12 mouse cellular contexts compared by ENCODE assay signal in genomic region chr8:71667256-71667655, GRCm38 (mm10). TPM values are rescaled to one million over a fixed set of nuclear protein-coding genes. Genes with fewer than 3 reads are reported as not detected.
A peak's percentile ranks its signal among the peaks of the same experiment; 100 is the strongest.
DNase-seq lines count a peak whose midpoint lies in the region; ATAC-seq and TF ChIP-seq lines count a peak whose summit lies in the region.
"Had no signal": no experiment of that assay in that cellular context is flagged by ENCODE, and none has a peak within 500 bp of the region (broad histone marks: within the 10 kb centered on the region; RNA-seq: fewer than 3 reads in every experiment).

No protein-coding gene starts in this region.

- no peak for DNase-seq in heart, adult 2 months
- DNase-seq in forebrain, embryonic 11.5 days (ENCODE audit: low spot score) = no peak
- DNase-seq in midbrain, postnatal 0 days (ENCODE audit: low spot score) = no peak
- no peak for DNase-seq in adrenal gland, adult (ENCODE audit: inconsistent age in 2 of 2, low spot score in 1 of 2)
- no peak for DNase-seq in kidney, postnatal 4 days
- DNase-seq: gastrocnemius, adult 2 months; right cerebral cortex, adult 18-20 months had no signal

- TF ChIP-seq EP300 in heart, adult 2 months (IDR thresholded peaks at IDR 0.05; ENCODE audit: insufficient read depth, low read depth, low read length) = no peak

- 66% methylated on average over 5 of the region's 5 CpGs for WGBS in heart, embryonic 15.5 days
- 76% methylated on average over 5 of the region's 5 CpGs for WGBS in heart, adult 2 months
- 53% methylated on average over 5 of the region's 5 CpGs for WGBS in forebrain, embryonic 11.5 days
- WGBS in hindbrain, embryonic 13.5 days = 42% methylated on average over 5 of the region's 5 CpGs
- 44% methylated on average over 5 of the region's 5 CpGs for WGBS in midbrain, postnatal 0 days

- H3K9me3 ChIP-seq in heart, embryonic 15.5 days (replicated peaks) = no peaks in the 10 kb centered on the region
- no peaks in the 10 kb centered on the region for H3K9me3 ChIP-seq in forebrain, embryonic 11.5 days (ENCODE audit: control insufficient read depth, low read length)
- no peaks in the 10 kb centered on the region for H3K9me3 ChIP-seq in hindbrain, embryonic 13.5 days
- no peaks in the 10 kb centered on the region for H3K9me3 ChIP-seq in midbrain, postnatal 0 days (ENCODE audit: low read length)
- H3K9me3 ChIP-seq: embryonic facial prominence, embryonic 15.5 days; limb, embryonic 15.5 days had no signal

- peak overlapping the region; percentile 37; the same call in 1 of the 2 replicates for H3K9ac ChIP-seq in heart, embryonic 15.5 days
- no peak overlapping the region for H3K9ac ChIP-seq in heart, adult 2 months (ENCODE audit: low read depth, low read length)
- peak overlapping the region; percentile 30; the same call in 1 of the 2 replicates for H3K9ac ChIP-seq in forebrain, embryonic 11.5 days (ENCODE audit: low read length)
- peak overlapping the region; percentile 53 for H3K9ac ChIP-seq in hindbrain, embryonic 13.5 days
- peak overlapping the region; percentile 44 for H3K9ac ChIP-seq in midbrain, postnatal 0 days (replicated peaks; ENCODE audit: low read length, poor library complexity, severe bottlenecking)
- H3K9ac ChIP-seq: embryonic facial prominence, embryonic 15.5 days; limb, embryonic 15.5 days had no signal

- H3K4me1 ChIP-seq in heart, embryonic 15.5 days (replicated peaks) = peaks cover 63% of the 10 kb centered on the region
- peaks cover 4% of the 10 kb centered on the region for H3K4me1 ChIP-seq in heart, adult 2 months (ENCODE audit: control insufficient read depth, insufficient read depth, low read length)
- H3K4me1 ChIP-seq in forebrain, embryonic 11.5 days (replicated peaks; ENCODE audit: control insufficient read depth, insufficient read depth, low read length) = peaks cover 19% of the 10 kb centered on the region
- peaks cover 55% of the 10 kb centered on the region for H3K4me1 ChIP-seq in hindbrain, embryonic 13.5 days (replicated peaks)
- peaks cover 17% of the 10 kb centered on the region; the same call in 1 of the 2 replicates for H3K4me1 ChIP-seq in midbrain, postnatal 0 days (ENCODE audit: insufficient read depth, low read length)

- no peak for ATAC-seq in heart, embryonic 15.5 days (replicated peaks; ENCODE audit: insufficient number of reproducible peaks, insufficient read depth, low FRiP score, low read depth)
- ATAC-seq in forebrain, embryonic 11.5 days (replicated peaks; ENCODE audit: low FRiP score) = no peak
- no peak for ATAC-seq in hindbrain, embryonic 13.5 days (ENCODE audit: low FRiP score)
- ATAC-seq in midbrain, postnatal 0 days (ENCODE audit: low FRiP score) = no peak
- ATAC-seq: activated CD4-positive, CD25-positive, alpha-beta regulatory T cell, adult 4 months had no signal

- TF ChIP-seq CTCF in heart, adult 2 months (IDR thresholded peaks at IDR 0.05) = no peak
- TF ChIP-seq CTCF in midbrain, postnatal 0 days (IDR thresholded peaks at IDR 0.05) = no peak

- intact Hi-C loops in heart, adult 2 months (cut with DNase I) = no loop called here

- no peaks in the 10 kb centered on the region for H3K79me2 ChIP-seq in heart, adult 2 months (replicated peaks; ENCODE audit: control insufficient read depth, insufficient read depth, low read length)

- H3K4me3 ChIP-seq in heart, embryonic 15.5 days = no peak overlapping the region
- H3K4me3 ChIP-seq in heart, adult 2 months = no peak overlapping the region
- no peak overlapping the region for H3K4me3 ChIP-seq in forebrain, embryonic 11.5 days (ENCODE audit: low read depth, low read length)
- no peak overlapping the region for H3K4me3 ChIP-seq in hindbrain, embryonic 13.5 days
- H3K4me3 ChIP-seq in midbrain, postnatal 0 days (ENCODE audit: low read depth, low read length) = no peak overlapping the region
- H3K4me3 ChIP-seq: embryonic facial prominence, embryonic 15.5 days; gastrocnemius, adult 2 months; limb, embryonic 15.5 days had no signal

- no peak overlapping the region for H3K4me2 ChIP-seq in heart, embryonic 15.5 days
- H3K4me2 ChIP-seq in forebrain, embryonic 11.5 days (ENCODE audit: low read depth, low read length, severe bottlenecking) = 0 out of 2 replicates have a peak overlapping the region, but pooled peaks have one; percentile 8
- H3K4me2 ChIP-seq in hindbrain, embryonic 13.5 days = peak overlapping the region; percentile 45
- no peak overlapping the region for H3K4me2 ChIP-seq in midbrain, postnatal 0 days (ENCODE audit: low read depth, low read length, poor library complexity, severe bottlenecking)
- H3K4me2 ChIP-seq: embryonic facial prominence, embryonic 15.5 days; limb, embryonic 15.5 days had no signal

- peaks cover 19% of the 10 kb centered on the region; the same call in 1 of the 2 replicates for H3K27me3 ChIP-seq in heart, embryonic 15.5 days
- H3K27me3 ChIP-seq in heart, adult 2 months (ENCODE audit: control insufficient read depth, insufficient read depth, low read length) = no peaks in the 10 kb centered on the region
- H3K27me3 ChIP-seq in forebrain, embryonic 11.5 days (ENCODE audit: control insufficient read depth, insufficient read depth, low read length) = peaks cover 8% of the 10 kb centered on the region; the same call in 1 of the 2 replicates
- H3K27me3 ChIP-seq in hindbrain, embryonic 13.5 days = peaks cover 26% of the 10 kb centered on the region
- H3K27me3 ChIP-seq in midbrain, postnatal 0 days (ENCODE audit: insufficient read depth, low read length) = no peaks in the 10 kb centered on the region

- no peak for TF ChIP-seq POLR2A in heart, adult 2 months (IDR thresholded peaks at IDR 0.05; ENCODE audit: insufficient read depth, low read depth, low read length)

- H3K36me3 ChIP-seq in heart, embryonic 15.5 days = no peaks in the 10 kb centered on the region
- H3K36me3 ChIP-seq in heart, adult 2 months (ENCODE audit: control insufficient read depth, insufficient read depth, low read length) = no peaks in the 10 kb centered on the region
- H3K36me3 ChIP-seq in forebrain, embryonic 11.5 days (ENCODE audit: control insufficient read depth, insufficient read depth, low read length) = no peaks in the 10 kb centered on the region
- peaks cover 21% of the 10 kb centered on the region for H3K36me3 ChIP-seq in hindbrain, embryonic 13.5 days
- H3K36me3 ChIP-seq in midbrain, postnatal 0 days (ENCODE audit: insufficient read depth, low read length) = peaks cover 25% of the 10 kb centered on the region
- H3K36me3 ChIP-seq: embryonic facial prominence, embryonic 15.5 days; limb, embryonic 15.5 days had no signal

- H3K27ac ChIP-seq in heart, embryonic 15.5 days = peak overlapping the region; percentile 69
- H3K27ac ChIP-seq in heart, adult 2 months = no peak overlapping the region
- 0 out of 2 replicates have a peak overlapping the region, but pooled peaks have one; percentile 0 for H3K27ac ChIP-seq in forebrain, embryonic 11.5 days (ENCODE audit: low read depth, low read length)
- peak overlapping the region; percentile 80 for H3K27ac ChIP-seq in hindbrain, embryonic 13.5 days
- H3K27ac ChIP-seq in midbrain, postnatal 0 days (ENCODE audit: low read depth, low read length) = no peak overlapping the region
- H3K27ac ChIP-seq: embryonic facial prominence, embryonic 15.5 days; gastrocnemius, adult 2 months; limb, embryonic 15.5 days had no signal

RNA-seq across cellular contexts. Expression of gene Unc13a, which starts 4.3 kb away (rescaled TPM):
- polyA plus RNA-seq in heart, embryonic 15.5 days (2015; fragmentation: Nextera tagmentation; extraction: Ambion mirVana) = 0.49 and 0.75 TPM in 2 replicates
- under 1 TPM; 0.61 to 0.86 TPM for total RNA-seq in heart, adult 2 months (2021)
- 1.4 and 1.8 TPM in 2 replicates for polyA plus RNA-seq in heart, adult 2 months (2012; rRNA removed)
- 6.5 and 6.6 TPM in 2 replicates for polyA plus RNA-seq in forebrain, embryonic 11.5 days (2014; fragmentation: Nextera tagmentation; extraction: Ambion mirVana)
- polyA plus RNA-seq in hindbrain, embryonic 13.5 days (2015; fragmentation: Nextera tagmentation; extraction: Ambion mirVana) = 18.0 and 18.9 TPM in 2 replicates
- total RNA-seq in midbrain, postnatal 0 days (2014; rRNA removed) = 69.0 and 70.8 TPM in 2 replicates
- 14.5 and 16.2 TPM in 2 replicates for polyA plus RNA-seq in midbrain, postnatal 0 days (2015; fragmentation: Nextera tagmentation; extraction: Ambion mirVana)
- total RNA-seq: gastrocnemius, adult 2 months had no signal

RNA-seq across cellular contexts. Expression of gene Jak3, which starts 8.8 kb away (rescaled TPM):
- 6.9 and 11.4 TPM in 2 replicates for polyA plus RNA-seq in heart, embryonic 15.5 days (2015; fragmentation: Nextera tagmentation; extraction: Ambion mirVana)
- total RNA-seq in heart, adult 2 months (2021) = 1 to 10 TPM; 8.1 to 8.6 TPM
- polyA plus RNA-seq in heart, adult 2 months (2012; rRNA removed) = 23.3 and 24.0 TPM in 2 replicates
- 2.3 TPM in 2 replicates for polyA plus RNA-seq in forebrain, embryonic 11.5 days (2014; fragmentation: Nextera tagmentation; extraction: Ambion mirVana)
- 3.5 TPM in 2 replicates for polyA plus RNA-seq in hindbrain, embryonic 13.5 days (2015; fragmentation: Nextera tagmentation; extraction: Ambion mirVana)
- 9.0 and 12.3 TPM in 2 replicates for total RNA-seq in midbrain, postnatal 0 days (2014; rRNA removed)
- polyA plus RNA-seq in midbrain, postnatal 0 days (2015; fragmentation: Nextera tagmentation; extraction: Ambion mirVana) = 6.4 and 7.1 TPM in 2 replicates

RNA-seq across cellular contexts. Expression of gene Insl3, which starts 21.8 kb away (rescaled TPM):
- 1.7 and 3.8 TPM in 2 replicates for polyA plus RNA-seq in heart, embryonic 15.5 days (2015; fragmentation: Nextera tagmentation; extraction: Ambion mirVana)
- 1 to 10 TPM; 4.0 to 4.1 TPM for total RNA-seq in heart, adult 2 months (2021)
- polyA plus RNA-seq in heart, adult 2 months (2012; rRNA removed) = 16.3 and 19.3 TPM in 2 replicates
- polyA plus RNA-seq in forebrain, embryonic 11.5 days (2014; fragmentation: Nextera tagmentation; extraction: Ambion mirVana) = not detected in 2 replicates
- polyA plus RNA-seq in hindbrain, embryonic 13.5 days (2015; fragmentation: Nextera tagmentation; extraction: Ambion mirVana) = 0.31 and 0.79 TPM in 2 replicates
- total RNA-seq in midbrain, postnatal 0 days (2014; rRNA removed) = not detected in 2 replicates
- polyA plus RNA-seq in midbrain, postnatal 0 days (2015; fragmentation: Nextera tagmentation; extraction: Ambion mirVana) = 1.2 and 2.1 TPM in 2 replicates

RNA-seq across cellular contexts. Expression of gene B3gnt3, which starts 34.3 kb away (rescaled TPM):
- polyA plus RNA-seq in heart, embryonic 15.5 days (2015; fragmentation: Nextera tagmentation; extraction: Ambion mirVana) = 3.4 and 4.0 TPM in 2 replicates
- 1 to 10 TPM; 6.1 to 6.4 TPM for total RNA-seq in heart, adult 2 months (2021)
- polyA plus RNA-seq in heart, adult 2 months (2012; rRNA removed) = 5.4 and 8.6 TPM in 2 replicates
- 0.51 and 0.64 TPM in 2 replicates for polyA plus RNA-seq in forebrain, embryonic 11.5 days (2014; fragmentation: Nextera tagmentation; extraction: Ambion mirVana)
- 0.32 and 0.34 TPM in 2 replicates for polyA plus RNA-seq in hindbrain, embryonic 13.5 days (2015; fragmentation: Nextera tagmentation; extraction: Ambion mirVana)
- total RNA-seq in midbrain, postnatal 0 days (2014; rRNA removed) = 0.24 and 1.6 TPM in 2 replicates
- 0.31 and 0.50 TPM in 2 replicates for polyA plus RNA-seq in midbrain, postnatal 0 days (2015; fragmentation: Nextera tagmentation; extraction: Ambion mirVana)

RNA-seq across cellular contexts. Expression of gene Colgalt1, which starts 56.5 kb away (rescaled TPM):
- 50.4 and 64.5 TPM in 2 replicates for polyA plus RNA-seq in heart, embryonic 15.5 days (2015; fragmentation: Nextera tagmentation; extraction: Ambion mirVana)
- total RNA-seq in heart, adult 2 months (2021) = 10 to 100 TPM; 39.3 to 39.6 TPM
- 55.8 and 76.6 TPM in 2 replicates for polyA plus RNA-seq in heart, adult 2 months (2012; rRNA removed)
- polyA plus RNA-seq in forebrain, embryonic 11.5 days (2014; fragmentation: Nextera tagmentation; extraction: Ambion mirVana) = 41.8 and 48.6 TPM in 2 replicates
- polyA plus RNA-seq in hindbrain, embryonic 13.5 days (2015; fragmentation: Nextera tagmentation; extraction: Ambion mirVana) = 57.5 and 63.2 TPM in 2 replicates
- 104 and 106 TPM in 2 replicates for total RNA-seq in midbrain, postnatal 0 days (2014; rRNA removed)
- 62.8 TPM in 2 replicates for polyA plus RNA-seq in midbrain, postnatal 0 days (2015; fragmentation: Nextera tagmentation; extraction: Ambion mirVana)

Comparison
In these comparisons a context has a peak if more than half of its experiments do, and no peak if none do; other contexts are left out.
1. H3K27ac ChIP-seq: peak in heart, embryonic 15.5 days (single experiment), forebrain, embryonic 11.5 days (single experiment) and hindbrain, embryonic 13.5 days (single experiment); none in heart, adult 2 months (single experiment) and midbrain, postnatal 0 days (single experiment).
2. H3K4me2 ChIP-seq: peak in forebrain, embryonic 11.5 days (single experiment) and hindbrain, embryonic 13.5 days (single experiment); none in heart, embryonic 15.5 days (single experiment) and midbrain, postnatal 0 days (single experiment).